Mouse (Mus musculus): ENCODE measurements at regions not wholly inside any gene's neighbourhood (a gene's known extent, or its start where the extent isn't known, plus 50 kb on each side); places are given as distances from the start of the nearest gene placed in this dataset.

DNA sequence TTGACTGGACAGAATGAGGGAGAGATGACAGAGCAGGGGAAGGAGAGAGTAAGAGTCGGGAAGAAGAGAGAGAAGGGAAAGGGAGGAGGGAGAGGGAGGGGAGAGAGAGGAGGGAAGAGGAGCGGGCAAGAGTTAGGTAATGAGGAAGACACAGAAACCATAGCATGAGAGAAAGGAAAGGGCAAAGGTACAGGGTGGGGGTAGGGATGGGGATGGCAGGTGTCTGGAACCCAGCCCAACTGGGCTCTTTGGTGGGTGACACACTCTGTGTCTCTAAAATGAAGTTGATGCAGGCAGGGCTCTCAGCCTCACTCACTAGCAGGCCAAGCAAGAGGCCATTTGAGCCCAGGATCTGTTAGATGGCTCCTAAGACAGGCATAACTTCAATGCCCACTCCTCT is 263.1 kb downstream of the Matn1 start:
- TF ChIP-seq CTCF (IDR thresholded peaks at IDR 0.05; ENCODE audit: low read depth) = no peak
- no peak for TF ChIP-seq EP300 (optimal IDR thresholded peaks at IDR 0.05)
